Mouse (Mus musculus) limb, embryonic 13.5 days (tissue): ENCODE data around the gene Kctd13. TPM values are rescaled to one million over a fixed set of nuclear protein-coding genes. Genes with fewer than 3 reads are reported as not detected.
A peak's percentile ranks its signal among the peaks of the same experiment; 100 is the strongest.
"Not testable (repeated sequence)": the region's sequence is repeated elsewhere in the genome, so short reads cannot be mapped to it uniquely, and the experiment has no call there.

Experiments
- ATAC-seq: fragments of 200-750 bp; cut with Nextera tagmentation; 2 replicates; pipeline ENCODE4 v1.8.0; 2017; ENCODE audit warnings: low read depth, moderate number of reproducible peaks, moderate TSS enrichment; ENCODE audit not compliant: low FRiP score
- H3K27ac ChIP-seq: fragments of 300-500 bp; sonication (generic); 2 replicates; pipeline ENCODE4 v1.5.1; 2015; ENCODE audit warnings: inconsistent platforms, mild to moderate bottlenecking, moderate library complexity
- H3K27me3 ChIP-seq: fragments of 300-500 bp; sonication (generic); 2 replicates; pipeline ENCODE4 v1.6.1; 2015; ENCODE audit warnings: mild to moderate bottlenecking, inconsistent platforms
- H3K36me3 ChIP-seq: fragments of 300-500 bp; sonication (generic); 2 replicates; pipeline ENCODE4 v1.6.1; 2015; ENCODE audit warnings: inconsistent platforms, mild to moderate bottlenecking, moderate library complexity
- H3K4me1 ChIP-seq: fragments of 300-500 bp; sonication (generic); 2 replicates; pipeline ENCODE4 v1.6.1; 2015; ENCODE audit warnings: inconsistent platforms
- H3K4me2 ChIP-seq: fragments of 300-500 bp; sonication (generic); replicated peaks from 2 replicates; pipeline ENCODE4 v1.6.1; 2015; ENCODE audit warnings: inconsistent platforms, mild to moderate bottlenecking, moderate library complexity
- H3K4me3 ChIP-seq: fragments of 300-500 bp; sonication (generic); 2 replicates; pipeline ENCODE4 v1.5.1; 2015; ENCODE audit warnings: moderate library complexity, mild to moderate bottlenecking, inconsistent platforms
- H3K9ac ChIP-seq: fragments of 300-500 bp; sonication (generic); 2 replicates; pipeline ENCODE4 v1.6.1; 2015; ENCODE audit warnings: mild to moderate bottlenecking, inconsistent platforms
- H3K9me3 ChIP-seq: fragments of 300-500 bp; sonication (generic); 2 replicates; pipeline ENCODE4 v1.6.1; 2016; ENCODE audit warnings: inconsistent platforms
- WGBS: fragments of 180-500 bp; shearing (Covaris S2); methylation state at CpG from one replicate; pipeline ENCODE4 v1.1.7; 2015; 5-methylcytosine and 5-hydroxymethylcytosine counted together
- polyA plus RNA-seq: library from polyadenylated mRNA; unstranded; fragments of >200 nt; fragmentation: Nextera tagmentation; extraction: Ambion mirVana; gene quantifications from 2 replicates; pipeline ENCODE4 v1.2.1, GENCODE M21; 2015

The Kctd13 gene
- 16.9 and 17.2 TPM in 2 replicates for polyA plus RNA-seq

- peak within 1 kb of the TSS; percentile 90 for H3K9ac ChIP-seq
- no peaks in the 10 kb centered on the region for H3K9me3 ChIP-seq
- H3K27ac ChIP-seq = peak within 1 kb of the TSS; percentile 79
- 4% methylated on average over 56 of the region's 56 CpGs for WGBS
- H3K4me3 ChIP-seq = peak within 1 kb of the TSS; percentile 80
- peak within 1 kb of the TSS; percentile 91 for H3K4me2 ChIP-seq
- H3K4me1 ChIP-seq = peaks cover 12% of the 10 kb centered on the region
- ATAC-seq = peak; percentile 97
- peaks cover 23% of the 10 kb centered on the region for H3K36me3 ChIP-seq
- H3K27me3 ChIP-seq = no peaks in the 10 kb centered on the region
Observed at GRCm38 (mm10) chr7:126928384-126929037, at the start of gene Kctd13. Gene Kctd13 (plus strand): TSS chr7:126928879.

- WGBS = 82% methylated on average over 6 of the region's 6 CpGs
- H3K9ac ChIP-seq = peak overlapping the region; percentile 90; the same call in 1 of the 2 replicates
- peak overlapping the region; percentile 100 for H3K4me2 ChIP-seq
Observed at GRCm38 (mm10) chr7:126881040-126881439, 47.6 kb upstream of the Kctd13 start.

GRCm38 (mm10) chr7:126883731-126884181, 44.9 kb upstream of the Kctd13 start:
- Histone ChIP-seq H3K36me3 (peaks cover 22% of the 10 kb centered on the region), H3K9me3 (no peaks in the 10 kb centered on the region), H3K27me3 (no peaks in the 10 kb centered on the region), H3K4me1 (peaks cover 28% of the 10 kb centered on the region), H3K27ac (peak overlapping the region; percentile 90), H3K9ac (peak overlapping the region; percentile 90), H3K4me2 (peak overlapping the region; percentile 100), H3K4me3 (peak overlapping the region; percentile 88)
- WGBS = under 1% methylated on average over 15 of the region's 15 CpGs
- no peak for ATAC-seq

More at GRCm38 (mm10) chr7:126881040-126881439, 47.6 kb upstream of the Kctd13 start:
- Histone ChIP-seq H3K27me3 (no peaks in the 10 kb centered on the region), H3K27ac (peak overlapping the region; percentile 64; the same call in 1 of the 2 replicates), H3K9me3 (no peaks in the 10 kb centered on the region), H3K36me3 (peaks cover 49% of the 10 kb centered on the region), H3K4me3 (no peak overlapping the region), H3K4me1 (peaks cover 28% of the 10 kb centered on the region)
- ATAC-seq = no peak

DNA sequence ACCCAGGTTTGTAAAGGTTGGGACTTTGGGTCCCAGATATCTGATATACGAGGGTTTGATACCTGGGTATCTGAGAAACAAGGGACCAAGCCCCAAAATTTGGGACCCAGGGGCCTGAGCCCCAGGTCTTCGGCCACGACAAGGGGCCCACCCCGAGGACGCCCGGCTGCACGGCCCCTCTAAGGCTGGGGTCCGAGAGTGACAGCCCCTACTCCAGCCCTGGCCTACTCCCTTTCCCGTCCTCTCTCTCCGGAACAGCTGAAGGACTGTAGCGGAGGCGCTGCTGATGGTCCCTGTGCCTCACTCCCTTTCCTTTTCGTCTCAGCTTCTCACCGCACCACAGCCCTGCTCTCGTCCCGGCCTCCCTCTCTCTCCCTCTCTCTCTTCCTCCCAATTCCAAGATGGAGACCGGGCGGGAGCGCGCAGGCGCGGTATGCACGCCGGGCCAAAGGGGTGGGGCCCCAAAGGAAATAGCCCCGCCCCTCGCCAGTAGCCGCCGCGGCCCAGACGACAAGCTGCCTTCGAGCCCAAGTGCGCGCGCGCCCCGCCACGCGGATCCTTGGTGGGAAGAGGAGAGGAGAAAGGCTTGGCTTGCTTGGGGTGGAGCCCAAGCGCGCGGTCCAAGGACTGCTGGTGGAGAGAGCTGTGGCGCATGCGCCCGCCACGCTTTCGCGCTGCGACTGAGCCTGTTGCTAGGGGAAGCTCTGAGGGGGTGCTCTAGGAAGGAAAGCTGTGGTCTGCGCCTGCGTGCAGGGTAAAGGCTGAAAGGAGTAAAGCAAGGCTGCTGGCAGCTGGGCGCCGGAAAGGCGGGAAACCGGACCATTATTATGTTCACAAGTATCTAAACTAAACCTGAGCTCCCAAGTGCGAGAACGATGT, 44.2 kb upstream of the Kctd13 start, which contains the start of gene Taok2:
TSS of gene Taok2 (minus strand) at position 418 of the 879 bp plus-strand sequence.
- Histone ChIP-seq H3K9me3 (no peaks in the 10 kb centered on the region), H3K27me3 (no peaks in the 10 kb centered on the region), H3K4me2 (peak within 1 kb of the TSS; percentile 100), H3K4me3 (peak within 1 kb of the TSS; percentile 88), H3K4me1 (peaks cover 28% of the 10 kb centered on the region), H3K9ac (peak within 1 kb of the TSS; percentile 90), H3K27ac (peak within 1 kb of the TSS; percentile 90), H3K36me3 (peaks cover 14% of the 10 kb centered on the region)
- under 1% methylated on average over 56 of the region's 56 CpGs for WGBS
- ATAC-seq = peak; percentile 99

DNA sequence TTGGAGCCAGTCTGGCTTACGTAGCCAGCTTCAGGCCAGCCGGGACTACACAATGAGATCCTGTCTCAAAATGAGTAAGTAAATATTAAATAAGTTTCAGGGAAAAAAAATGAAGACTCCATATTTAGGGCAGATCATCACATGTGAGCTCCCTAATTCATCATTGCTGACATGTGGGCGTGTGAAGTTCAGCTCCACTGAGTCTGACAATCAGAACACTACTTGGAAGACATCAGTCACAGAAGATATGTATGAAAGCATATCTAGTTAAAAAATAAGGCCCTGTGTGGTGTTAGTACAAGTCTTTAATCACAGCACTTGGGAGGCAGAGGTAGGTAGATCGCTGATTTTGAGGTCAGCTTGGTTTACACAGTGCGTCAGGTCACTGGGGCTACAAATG, 41.4 kb upstream of the Kctd13 start:
- H3K36me3 ChIP-seq = peaks cover 12% of the 10 kb centered on the region; the same call in 1 of the 2 replicates
- H3K27ac ChIP-seq = no peak overlapping the region
- H3K4me2 ChIP-seq = no peak overlapping the region
- WGBS = 85% methylated on average over 5 of the region's 5 CpGs
- no peak overlapping the region for H3K4me3 ChIP-seq
- H3K9ac ChIP-seq = no peak overlapping the region
- H3K9me3 ChIP-seq = no peaks in the 10 kb centered on the region
- no peaks in the 10 kb centered on the region for H3K27me3 ChIP-seq
- H3K4me1 ChIP-seq = peaks cover 15% of the 10 kb centered on the region
- ATAC-seq = no peak

GRCm38 (mm10) chr7:126888852-126889251, 39.8 kb upstream of the Kctd13 start:
- no peak overlapping the region for H3K4me2 ChIP-seq
- no peak overlapping the region for H3K4me3 ChIP-seq
- WGBS = 39% methylated on average over 7 of the region's 7 CpGs
- H3K9ac ChIP-seq = 0 out of 2 replicates have a peak overlapping the region, but pooled peaks have one; percentile 13
- no peaks in the 10 kb centered on the region for H3K4me1 ChIP-seq
- H3K9me3 ChIP-seq = no peaks in the 10 kb centered on the region
- H3K27me3 ChIP-seq = no peaks in the 10 kb centered on the region
- ATAC-seq = no peak
- H3K27ac ChIP-seq = no peak overlapping the region
- H3K36me3 ChIP-seq = peaks cover 12% of the 10 kb centered on the region; the same call in 1 of the 2 replicates

- Histone ChIP-seq H3K9me3 (no peaks in the 10 kb centered on the region), H3K4me3 (peak overlapping the region; percentile 61; the same call in 1 of the 2 replicates), H3K27ac (no peak overlapping the region), H3K4me2 (peak overlapping the region; percentile 78), H3K4me1 (peaks cover 9% of the 10 kb centered on the region), H3K9ac (peak overlapping the region; percentile 35; the same call in 1 of the 2 replicates), H3K27me3 (no peaks in the 10 kb centered on the region), H3K36me3 (no peaks in the 10 kb centered on the region; the same call in 1 of the 2 replicates)
- ATAC-seq = no peak
- WGBS = 83% methylated on average over 5 of the region's 5 CpGs
Observed at GRCm38 (mm10) chr7:126896912-126897311, 31.8 kb upstream of the Kctd13 start.

GRCm38 (mm10) chr7:126897390-126898101, 31.1 kb upstream of the Kctd13 start:
- Histone ChIP-seq H3K4me1 (peaks cover 9% of the 10 kb centered on the region), H3K27me3 (no peaks in the 10 kb centered on the region), H3K4me2 (peak overlapping the region; percentile 78), H3K36me3 (no peaks in the 10 kb centered on the region), H3K4me3 (peak overlapping the region; percentile 61), H3K9me3 (no peaks in the 10 kb centered on the region), H3K27ac (peak overlapping the region; percentile 55; the same call in 1 of the 2 replicates), H3K9ac (peak overlapping the region; percentile 78)
- WGBS = 21% methylated on average over 16 of the region's 16 CpGs
- ATAC-seq = peak; percentile 14; the same call in 1 of the 2 replicates

GRCm38 (mm10) chr7:126898102-126898990, 30.3 kb upstream of the Kctd13 start:
- Histone ChIP-seq H3K27ac (peak overlapping the region; percentile 55; the same call in 1 of the 2 replicates), H3K27me3 (no peaks in the 10 kb centered on the region), H3K36me3 (no peaks in the 10 kb centered on the region), H3K4me2 (peak overlapping the region; percentile 78), H3K4me3 (peak overlapping the region; percentile 61), H3K4me1 (peaks cover 9% of the 10 kb centered on the region), H3K9me3 (no peaks in the 10 kb centered on the region), H3K9ac (peak overlapping the region; percentile 78)
- WGBS = 11% methylated on average over 37 of the region's 37 CpGs
- ATAC-seq = peak; percentile 96

GRCm38 (mm10) chr7:126899781-126900180, 28.9 kb upstream of the Kctd13 start:
- not testable (repeated sequence) for H3K27me3 ChIP-seq, ATAC-seq, H3K4me3 ChIP-seq, H3K27ac ChIP-seq, H3K36me3 ChIP-seq, H3K9me3 ChIP-seq, H3K9ac ChIP-seq, H3K4me1 ChIP-seq, H3K4me2 ChIP-seq
- WGBS = 93% methylated on average over 7 of the region's 9 CpGs
